Mouse (Mus musculus): ENCODE data around the gene Fam189a1.

- TF ChIP-seq CTCF (IDR thresholded peaks at IDR 0.05; ENCODE audit: low read depth, low read length) (no peak), POLR2A (IDR thresholded peaks at IDR 0.05; ENCODE audit: borderline replicate concordance, low read depth, low read length) (no peak)
These were observed 109.7 kb downstream of the Fam189a1 start for GRCm38 (mm10) chr7:65046690-65047089.

All from bone marrow macrophage, adult 2 months (primary cell).